ENCODE assay signal across 10 mouse cellular contexts in the genomic region with DNA sequence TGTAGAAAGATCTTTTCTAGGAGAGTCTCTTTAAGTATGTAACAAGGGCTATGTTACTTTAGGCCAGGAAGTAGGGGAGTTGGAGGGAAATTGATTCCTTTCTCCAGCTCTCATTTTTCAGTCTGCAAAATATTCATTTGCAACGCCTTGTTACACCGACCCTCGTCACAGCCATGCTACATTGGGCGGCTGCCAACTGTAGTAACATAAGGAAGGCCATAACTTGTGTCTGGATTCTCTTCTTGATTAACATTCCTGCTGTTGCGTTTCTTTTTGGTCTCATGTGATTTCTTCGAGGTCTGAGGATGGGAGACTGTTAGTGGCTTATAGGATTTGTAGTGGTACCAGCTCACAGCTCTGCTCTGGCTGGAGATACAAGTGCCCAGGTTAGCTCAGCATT. TPM values are rescaled to one million over a fixed set of nuclear protein-coding genes. Genes with fewer than 3 reads are reported as not detected.
DNase-seq lines count a peak whose midpoint lies in the region; ATAC-seq lines count a peak whose summit lies in the region.
"Had no signal": no experiment of that assay in that cellular context is flagged by ENCODE, and none has a peak within 500 bp of the region (broad histone marks: within the 10 kb centered on the region; RNA-seq: fewer than 3 reads in every experiment).

No protein-coding gene starts in this region.

- H3K9me3 ChIP-seq in forebrain, embryonic 14.5 days (replicated peaks; ENCODE audit: control insufficient read depth, low read length) = no peaks in the 10 kb centered on the region
- H3K9me3 ChIP-seq in forebrain, embryonic 10.5 days = no peaks in the 10 kb centered on the region
- H3K9me3 ChIP-seq in kidney, embryonic 14.5 days (ENCODE audit: control insufficient read depth, low read length) = no peaks in the 10 kb centered on the region
- H3K9me3 ChIP-seq: liver, embryonic 15.5 days had no signal

- no peaks in the 10 kb centered on the region for H3K4me1 ChIP-seq in forebrain, embryonic 14.5 days (ENCODE audit: control insufficient read depth, insufficient read depth, low read length)
- H3K4me1 ChIP-seq in forebrain, embryonic 10.5 days = peaks cover 57% of the 10 kb centered on the region
- H3K4me1 ChIP-seq in kidney, embryonic 14.5 days (ENCODE audit: control insufficient read depth, insufficient read depth, low read length) = peaks cover 27% of the 10 kb centered on the region

- WGBS in forebrain, embryonic 14.5 days = 53% methylated on average over 6 of the region's 6 CpGs
- WGBS in forebrain, embryonic 10.5 days = 85% methylated on average over 6 of the region's 6 CpGs
- WGBS in kidney, embryonic 14.5 days = 42% methylated on average over 6 of the region's 6 CpGs

- H3K4me2 ChIP-seq in forebrain, embryonic 14.5 days (ENCODE audit: low read length) = no peak overlapping the region
- peak overlapping the region; percentile 29; the same call in 1 of the 2 replicates for H3K4me2 ChIP-seq in kidney, embryonic 14.5 days (replicated peaks; ENCODE audit: low read depth, low read length)

- H3K9ac ChIP-seq in forebrain, embryonic 14.5 days (ENCODE audit: low read length) = no peak overlapping the region
- no peak overlapping the region for H3K9ac ChIP-seq in kidney, embryonic 14.5 days (ENCODE audit: low read depth, low read length)
- H3K9ac ChIP-seq: liver, embryonic 15.5 days had no signal

- peak; percentile 59 for DNase-seq in forebrain, embryonic 14.5 days (ENCODE audit: low spot score)
- no peak for DNase-seq in forebrain, embryonic 10.5 days (ENCODE audit: extremely low spot score, low spot score)
- DNase-seq in kidney, adult 8-10 months = no peak
- peak; percentile 15 for DNase-seq in right cerebral cortex, postnatal 4 days
- DNase-seq in right cerebral cortex, adult 18-20 months = no peak
- DNase-seq in adrenal gland, adult 8-10 months = no peak

- no peaks in the 10 kb centered on the region for H3K27me3 ChIP-seq in forebrain, embryonic 14.5 days (replicated peaks; ENCODE audit: control insufficient read depth, insufficient read depth, low read length)
- H3K27me3 ChIP-seq in forebrain, embryonic 10.5 days (ENCODE audit: poor library complexity, severe bottlenecking) = peaks cover 86% of the 10 kb centered on the region
- H3K27me3 ChIP-seq in kidney, embryonic 14.5 days (ENCODE audit: control insufficient read depth, insufficient read depth, low read length) = no peaks in the 10 kb centered on the region
- H3K27me3 ChIP-seq: liver, embryonic 15.5 days had no signal

- H3K36me3 ChIP-seq in forebrain, embryonic 14.5 days (ENCODE audit: control insufficient read depth, insufficient read depth, low read length) = no peaks in the 10 kb centered on the region
- peaks cover 15% of the 10 kb centered on the region for H3K36me3 ChIP-seq in forebrain, embryonic 10.5 days (replicated peaks)
- no peaks in the 10 kb centered on the region for H3K36me3 ChIP-seq in kidney, embryonic 14.5 days (ENCODE audit: control insufficient read depth, insufficient read depth, low read length)

- ATAC-seq in forebrain, embryonic 14.5 days = no peak
- no peak for ATAC-seq in kidney, embryonic 14.5 days (ENCODE audit: low FRiP score, low TSS enrichment)
- no peak for ATAC-seq in activated CD4-positive, CD25-positive, alpha-beta regulatory T cell, adult 4 months
- ATAC-seq: Patski had no signal

- no peak overlapping the region for H3K27ac ChIP-seq in forebrain, embryonic 14.5 days (ENCODE audit: low read depth, low read length)
- no peak overlapping the region for H3K27ac ChIP-seq in forebrain, embryonic 10.5 days
- H3K27ac ChIP-seq in kidney, embryonic 14.5 days (ENCODE audit: low read depth, low read length) = peak overlapping the region; percentile 7; the same call in 1 of the 2 replicates
- H3K27ac ChIP-seq: liver, embryonic 15.5 days had no signal

- H3K4me3 ChIP-seq in forebrain, embryonic 14.5 days (ENCODE audit: low read depth, low read length) = no peak overlapping the region
- no peak overlapping the region for H3K4me3 ChIP-seq in forebrain, embryonic 10.5 days
- H3K4me3 ChIP-seq in kidney, embryonic 14.5 days (ENCODE audit: low read length) = no peak overlapping the region; the same call in 1 of the 2 replicates
- H3K4me3 ChIP-seq: liver, embryonic 15.5 days had no signal

RNA-seq across cellular contexts. Expression of gene Tmem164, which starts 4.5 kb away (rescaled TPM):
- polyA plus RNA-seq in forebrain, embryonic 14.5 days (2014; fragmentation: Nextera tagmentation; extraction: Ambion mirVana) = 11.0 and 11.5 TPM in 2 replicates
- 67.4 and 70.8 TPM in 2 replicates for polyA plus RNA-seq in forebrain, embryonic 10.5 days (2016; fragmentation: Nextera tagmentation; extraction: Ambion mirVana)
- 18.5 and 34.5 TPM in 2 replicates for polyA plus RNA-seq in kidney, embryonic 14.5 days (2014; fragmentation: Nextera tagmentation; extraction: Ambion mirVana)
- polyA plus RNA-seq in activated CD4-positive, CD25-positive, alpha-beta regulatory T cell, adult 4 months (2017; shearing (Covaris generic)) = 10 to 100 TPM; 11.7 to 23.1 TPM
- total RNA-seq in adrenal gland, adult 8-10 months (2022) = 10 to 100 TPM; 30.6 to 58.6 (median 43.1) TPM

Comparison
In these comparisons a context has a peak if more than half of its experiments do, and no peak if none do; other contexts are left out.
1. DNase-seq: peak in forebrain, embryonic 14.5 days (single experiment) and right cerebral cortex, postnatal 4 days (single experiment); none in forebrain, embryonic 10.5 days (single experiment), kidney, adult 8-10 months (0 of 2), right cerebral cortex, adult 18-20 months (single experiment) and adrenal gland, adult 8-10 months (single experiment).